Mouse (Mus musculus) ES-E14 (cell line): ENCODE results near the gene Nfe2. TPM values are rescaled to one million over a fixed set of nuclear protein-coding genes. Genes with fewer than 3 reads are reported as not detected.
A peak's percentile ranks its signal among the peaks of the same experiment; 100 is the strongest.

Experiments
- DNase-seq: peaks from one replicate; pipeline ENCODE4 v3.0.0-alpha.2; 2013; ENCODE audit warnings: low read depth, low spot score
- H3K27ac ChIP-seq: 2 replicates; pipeline ENCODE4 v1.5.1; 2012; ENCODE audit warnings: low read depth, mild to moderate bottlenecking, low read length, moderate library complexity, mixed read lengths; ENCODE audit not compliant: poor library complexity, insufficient read depth, severe bottlenecking
- H3K36me3 ChIP-seq: 2 replicates; pipeline ENCODE4 v1.6.1; 2012; ENCODE audit warnings: mild to moderate bottlenecking, low read length, moderate library complexity, mixed read lengths; ENCODE audit not compliant: control insufficient read depth, poor library complexity, insufficient read depth, severe bottlenecking
- H3K4me1 ChIP-seq, 2 experiments: fragments of 150-350 bp in 1 of 2; sonication (generic) in 1 of 2; 2 replicates each; pipeline ENCODE4 v1.6.1; 2012; ENCODE audit warnings: low read length in 2 of 2, mild to moderate bottlenecking in 1 of 2, mixed read lengths in 1 of 2; ENCODE audit not compliant: control insufficient read depth in 2 of 2, insufficient read depth in 2 of 2, poor library complexity in 1 of 2
- H3K4me3 ChIP-seq, 2 experiments: fragments of 150-350 bp in 1 of 2; sonication (generic) in 1 of 2; 2 replicates each; pipeline ENCODE4 v1.5.1; 2012; ENCODE audit warnings: low read length in 2 of 2, low read depth in 1 of 2, mild to moderate bottlenecking in 1 of 2, mixed read lengths in 1 of 2; ENCODE audit not compliant: insufficient read depth in 1 of 2, poor library complexity in 1 of 2, severe bottlenecking in 1 of 2
- H3K9ac ChIP-seq: 2 replicates; pipeline ENCODE4 v1.6.1; 2012; ENCODE audit warnings: low read depth, mild to moderate bottlenecking, low read length, mixed read lengths; ENCODE audit not compliant: poor library complexity, insufficient read depth, severe bottlenecking
- H3K9me3 ChIP-seq: fragments of 150-350 bp; sonication (generic); 2 replicates; pipeline ENCODE4 v1.6.1; 2012; ENCODE audit warnings: low read depth, mild to moderate bottlenecking, low read length; ENCODE audit not compliant: control insufficient read depth, insufficient read depth
- CHD2 ChIP-seq: IDR thresholded peaks from 2 replicates; pipeline ENCODE4 v1.6.1; 2014; ENCODE audit warnings: mild to moderate bottlenecking, low read depth, low read length, inconsistent platforms
- HCFC1 ChIP-seq: IDR thresholded peaks from 2 replicates; pipeline ENCODE4 v1.6.1; 2012; ENCODE audit warnings: low read length, inconsistent platforms, borderline replicate concordance; ENCODE audit not compliant: insufficient read depth
- MAFK ChIP-seq: IDR thresholded peaks from 2 replicates; pipeline ENCODE4 v1.6.1; 2014; ENCODE audit warnings: mild to moderate bottlenecking, low read depth, low read length, inconsistent platforms; ENCODE audit not compliant: insufficient read depth
- ZC3H11A ChIP-seq: IDR thresholded peaks from 2 replicates; pipeline ENCODE4 v1.6.1; 2012; ENCODE audit warnings: low read depth, mild to moderate bottlenecking, inconsistent platforms, low read length, borderline replicate concordance
- ZNF384 ChIP-seq: IDR thresholded peaks from 2 replicates; pipeline ENCODE4 v1.6.1; 2012; ENCODE audit warnings: low read depth, low read length, inconsistent platforms
- in situ Hi-C, 2 experiments: fragments of 600-800 bp; cut with MboI; formaldehyde crosslinking; loops; one replicate each; pipeline ENCODE4 v1.15.1; 2025; ENCODE audit warnings: low sequenced_read_pairs in 2 of 2, inconsistent platforms in 1 of 2; ENCODE audit not compliant: unreplicated experiment in 2 of 2
- total RNA-seq: library from RNA; depleted of rRNA; stranded (reverse); fragments of 300-350 nt; gene quantifications from 2 replicates; pipeline ENCODE4 v1.2.3, GENCODE M21; 2012

Gene Nfe2
- total RNA-seq, 1 experiment, result 0.49 TPM

GRCm38 (mm10) chr15:103221386-103221785 lies 36.8 kb downstream of the Nfe2 start:
- no peak overlapping the region for H3K4me3 ChIP-seq
- in situ Hi-C loops, result no loop called here

GRCm38 (mm10) chr15:103220785-103221184 lies 37.4 kb downstream of the Nfe2 start:
- no peak for TF ChIP-seq CHD2
- TF ChIP-seq HCFC1, result no peak
- no peak for TF ChIP-seq MAFK
- no peak for TF ChIP-seq ZC3H11A
- TF ChIP-seq ZNF384, result no peak
- no peak for DNase-seq
- Histone ChIP-seq H3K4me3 (no peak overlapping the region), H3K36me3 (0 out of 2 replicates have a peak, but pooled peaks cover 2% of the 10 kb centered on the region), H3K4me1 (peaks cover 0 to 8% of the 10 kb centered on the region in 2 experiments; a peak in 3 of 4 replicates), H3K9ac (no peak overlapping the region), H3K9me3 (no peaks in the 10 kb centered on the region), H3K27ac (no peak overlapping the region)
- in situ Hi-C loops, result no loop called here

More at GRCm38 (mm10) chr15:103221386-103221785, 36.8 kb downstream of the Nfe2 start:
- Histone ChIP-seq H3K27ac (no peak overlapping the region), H3K9me3 (no peaks in the 10 kb centered on the region), H3K9ac (no peak overlapping the region), H3K4me1 (peaks cover 0 to 7% of the 10 kb centered on the region in 2 experiments; a peak in 3 of 4 replicates), H3K36me3 (0 out of 2 replicates have a peak, but pooled peaks cover 2% of the 10 kb centered on the region)
- no peak for DNase-seq
- TF ChIP-seq ZC3H11A (no peak), ZNF384 (no peak), CHD2 (no peak), HCFC1 (no peak), MAFK (no peak)

GRCm38 (mm10) chr15:103216052-103216451 lies 42.2 kb downstream of the Nfe2 start:
- DNase-seq, result no peak
- TF ChIP-seq HCFC1 (no peak), MAFK (no peak), CHD2 (no peak), ZNF384 (no peak)
- Histone ChIP-seq H3K9me3 (no peaks in the 10 kb centered on the region), H3K9ac (peak overlapping the region; percentile 15; the same call in 1 of the 2 replicates), H3K4me3 (peak overlapping the region; percentile 35 to 53), H3K27ac (peak overlapping the region; percentile 91; the same call in 1 of the 2 replicates), H3K36me3 (peaks cover 12% of the 10 kb centered on the region), H3K4me1 (peaks cover 2 to 10% of the 10 kb centered on the region in 2 experiments)
- in situ Hi-C loops, result no loop called here

- DNase-seq, result peak; percentile 93
- H3K36me3 ChIP-seq, result peaks cover 17% of the 10 kb centered on the region
- in situ Hi-C loops, result no loop called here
- peak overlapping the region; percentile 53 to 65 for H3K4me3 ChIP-seq
- H3K27ac ChIP-seq, result peak overlapping the region; percentile 91; the same call in 1 of the 2 replicates
- H3K4me1 ChIP-seq, result peaks cover 7 to 10% of the 10 kb centered on the region in 2 experiments
- H3K9ac ChIP-seq, result peak overlapping the region; percentile 42; the same call in 1 of the 2 replicates
- no peak for TF ChIP-seq CHD2
- no peak; the same call in 1 of the 2 replicates for TF ChIP-seq HCFC1
- TF ChIP-seq MAFK, result no peak
- TF ChIP-seq ZC3H11A, result no peak
- TF ChIP-seq ZNF384, result peak; percentile 92
- H3K9me3 ChIP-seq, result no peaks in the 10 kb centered on the region
Measured at GRCm38 (mm10) chr15:103214971-103215907, 43.0 kb downstream of the Nfe2 start.
